Mouse (Mus musculus): ENCODE measurements around the gene Srsf6.

The Srsf6 gene

GRCm38 (mm10) chr2:162931674-162932650 is 634 bp downstream of the Srsf6 start:
- in situ Hi-C loops (cut with MboI, MseI) = no loop called here

GRCm38 (mm10) chr2:162932706-162933105 is 1.4 kb downstream of the Srsf6 start:
- in situ Hi-C loops (cut with MboI, MseI) = no loop called here

- in situ Hi-C loops (cut with MboI, MseI) = no loop called here
Measured at GRCm38 (mm10) chr2:162934421-162934820, 3.1 kb downstream of the Srsf6 start.

DNA sequence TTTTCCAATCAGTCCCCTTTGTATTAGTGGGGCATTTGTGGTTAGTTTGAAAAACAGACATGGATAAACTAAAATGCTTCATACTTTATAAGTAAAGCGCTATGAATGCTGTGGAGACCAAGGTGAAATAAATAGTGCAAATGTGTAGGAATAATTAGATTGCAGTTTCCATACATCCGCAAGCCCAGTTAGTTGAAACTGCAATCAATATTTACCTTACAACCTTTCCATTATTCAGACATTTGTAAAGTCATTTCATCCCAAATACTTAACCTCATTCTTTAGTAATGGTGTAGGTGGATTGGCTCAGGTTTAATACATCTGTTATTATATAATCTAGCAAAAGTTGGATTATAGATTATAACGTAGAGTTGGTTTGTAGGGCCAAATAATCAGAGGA is 4.4 kb downstream of the Srsf6 start:
- in situ Hi-C loops (cut with MboI, MseI) = no loop called here

GRCm38 (mm10) chr2:162939562-162939961 is 8.2 kb downstream of the Srsf6 start:
- in situ Hi-C loops (cut with MboI, MseI) = no loop called here

- in situ Hi-C loops (cut with MboI, MseI) = no loop called here
Measured at GRCm38 (mm10) chr2:162943148-162943846, 12.0 kb downstream of the Srsf6 start, which contains the start of gene L3mbtl1. TSS of gene L3mbtl1 (plus strand) at chr2:162943472.

GRCm38 (mm10) chr2:162943931-162944330 is 12.6 kb downstream of the Srsf6 start:
- in situ Hi-C loops (cut with MboI, MseI) = no loop called here

GRCm38 (mm10) chr2:162946964-162947363 is 15.6 kb downstream of the Srsf6 start:
- in situ Hi-C loops (cut with MboI, MseI) = no loop called here

DNA sequence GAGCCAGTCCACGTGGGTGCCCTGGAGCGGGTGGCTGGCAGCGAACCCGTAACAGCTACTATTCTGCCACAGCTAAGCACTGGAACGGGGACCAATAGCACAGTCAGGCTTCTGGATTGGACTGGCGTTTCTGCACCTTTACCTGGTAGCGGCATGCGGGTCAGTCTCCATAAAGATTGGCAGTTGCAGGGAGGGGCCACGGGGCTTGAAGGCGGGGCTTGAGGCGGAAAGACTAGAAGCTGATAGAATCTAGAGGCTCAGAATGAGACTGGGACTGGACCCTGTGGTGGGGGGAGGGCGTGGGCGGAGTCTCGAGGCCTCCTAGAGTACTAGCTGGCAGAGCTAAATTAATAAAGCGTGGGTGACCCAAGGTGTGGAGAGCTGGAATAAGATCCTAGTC is 16.4 kb downstream of the Srsf6 start:
- in situ Hi-C loops (cut with MboI, MseI) = no loop called here

- in situ Hi-C loops (cut with MboI, MseI) = no loop called here
Measured at GRCm38 (mm10) chr2:162948221-162948620, 16.9 kb downstream of the Srsf6 start.

DNA sequence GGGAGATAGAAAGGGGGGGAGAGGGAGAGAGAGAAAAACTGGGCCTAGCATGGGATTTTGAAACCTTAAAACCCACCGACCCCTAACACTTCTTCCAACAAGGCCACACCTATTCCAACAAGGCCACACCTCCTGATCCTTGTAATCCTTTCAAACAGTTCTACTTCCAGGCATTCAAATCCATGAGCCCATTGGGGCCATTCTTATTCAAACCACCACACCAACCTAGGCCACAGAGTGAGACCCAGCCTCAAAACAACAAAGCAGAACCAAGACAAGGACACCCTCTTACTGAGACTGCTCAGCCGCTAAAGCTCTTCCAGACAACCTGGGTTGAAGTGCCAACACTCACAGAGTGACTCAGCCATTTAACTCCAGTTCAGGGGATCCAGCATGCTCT is 19.4 kb downstream of the Srsf6 start:
- in situ Hi-C loops (cut with MboI, MseI) = no loop called here

- in situ Hi-C loops (cut with MboI, MseI) = no loop called here
Measured at GRCm38 (mm10) chr2:162956843-162957242, 25.5 kb downstream of the Srsf6 start.

DNA sequence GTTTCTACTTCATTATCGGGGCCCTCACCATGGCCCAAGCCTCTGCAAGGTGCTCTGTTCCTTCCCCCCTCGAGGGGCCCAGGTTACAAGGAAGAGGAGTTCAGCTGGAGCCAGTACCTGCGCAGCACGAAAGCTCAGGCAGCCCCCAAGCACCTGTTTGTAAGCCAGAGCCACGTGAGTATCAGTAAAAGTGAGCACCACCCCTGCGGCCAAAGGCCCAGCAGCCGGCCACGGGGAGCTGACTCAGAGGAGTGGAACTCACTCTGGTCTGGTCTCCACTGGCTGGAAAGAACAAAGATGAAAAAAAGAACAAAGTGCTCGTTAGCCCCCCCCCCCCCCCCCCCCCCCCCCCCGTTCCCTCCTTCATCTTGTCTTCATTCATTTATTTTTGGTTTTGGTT is 30.0 kb downstream of the Srsf6 start:
- in situ Hi-C loops (cut with MboI, MseI) = no loop called here

- in situ Hi-C loops (cut with MboI, MseI) = no loop called here
Measured at GRCm38 (mm10) chr2:162966734-162967133, 35.4 kb downstream of the Srsf6 start.

DNA sequence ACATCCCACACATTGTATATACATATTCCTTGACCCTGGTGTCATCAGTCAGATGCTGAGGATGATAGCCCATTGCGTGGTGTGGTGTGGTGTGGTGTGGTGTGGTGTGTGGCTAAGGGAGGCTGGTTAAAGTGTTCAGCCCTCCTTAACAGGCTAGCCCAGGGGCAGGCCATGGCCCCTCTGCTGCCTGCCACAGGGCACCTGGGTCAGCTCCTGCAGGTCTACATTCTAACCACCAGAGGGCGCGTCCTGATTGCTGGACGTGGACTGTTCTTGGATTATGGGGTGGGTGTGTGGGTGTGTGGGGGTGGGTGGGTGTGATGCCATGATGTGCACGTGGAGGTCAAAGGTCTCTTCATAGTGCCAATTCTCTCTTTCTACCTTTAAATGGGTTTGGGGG is 37.0 kb downstream of the Srsf6 start:
- in situ Hi-C loops (cut with MboI, MseI) = no loop called here

DNA sequence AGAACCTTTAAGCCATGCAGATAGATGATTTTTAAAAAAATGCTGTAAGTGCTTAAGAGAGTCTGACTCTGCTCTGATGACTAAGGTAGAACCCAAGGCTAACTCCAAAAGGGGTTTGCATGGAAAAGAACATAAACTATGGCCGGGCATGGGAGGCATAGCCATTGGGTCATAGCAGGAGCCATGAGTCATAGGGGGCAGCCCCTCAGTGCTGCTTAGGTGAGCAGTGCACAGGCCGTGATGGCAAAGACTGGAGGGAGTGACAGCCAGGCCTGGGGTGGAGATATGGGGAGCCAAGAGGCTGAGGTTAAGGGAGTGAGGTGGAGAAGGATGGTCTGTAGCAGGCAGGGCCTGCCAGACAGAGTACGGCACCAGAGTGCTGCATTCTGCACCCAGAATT is 37.8 kb downstream of the Srsf6 start:
- in situ Hi-C loops (cut with MboI, MseI) = no loop called here

DNA sequence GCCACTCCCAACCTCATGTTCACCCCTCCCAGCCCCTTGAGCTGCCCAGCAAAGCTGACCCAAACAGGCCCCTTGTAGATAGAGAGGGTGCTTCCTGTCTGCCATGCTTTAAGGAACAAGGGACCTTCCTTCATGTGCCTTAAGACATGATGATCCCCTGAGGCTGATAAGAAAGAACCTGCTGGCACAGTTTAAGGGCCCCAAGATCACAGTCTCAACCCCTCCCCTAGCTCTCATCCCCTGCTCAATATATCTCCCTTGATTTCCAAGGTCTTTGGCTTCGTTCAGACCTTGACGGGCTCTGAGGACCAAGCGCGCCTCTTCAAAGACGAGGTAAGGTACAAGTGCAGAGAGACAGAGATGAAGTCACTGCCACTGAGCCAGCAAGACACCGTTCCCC is 39.6 kb downstream of the Srsf6 start:
- in situ Hi-C loops (cut with MboI, MseI) = no loop called here

DNA sequence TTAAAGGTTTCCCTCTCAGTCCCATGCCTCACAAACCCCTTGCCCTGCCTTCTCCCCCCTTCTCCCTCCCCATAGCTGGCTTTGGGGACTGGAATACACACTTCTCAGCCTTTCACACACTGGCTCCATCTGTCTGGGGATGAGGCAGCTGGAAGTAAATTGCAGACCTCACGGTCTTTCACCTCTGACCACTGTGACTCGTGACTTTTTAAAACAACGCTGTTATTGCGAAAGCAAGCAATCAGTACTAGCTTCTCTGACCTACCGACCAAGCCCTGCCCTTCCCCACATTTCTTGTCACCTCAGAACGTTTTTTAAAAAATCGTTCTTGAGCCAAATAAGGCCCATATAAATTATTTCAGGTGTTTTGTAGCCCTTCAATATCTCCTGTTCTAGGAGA is 41.4 kb downstream of the Srsf6 start:
- in situ Hi-C loops (cut with MboI, MseI) = no loop called here

DNA sequence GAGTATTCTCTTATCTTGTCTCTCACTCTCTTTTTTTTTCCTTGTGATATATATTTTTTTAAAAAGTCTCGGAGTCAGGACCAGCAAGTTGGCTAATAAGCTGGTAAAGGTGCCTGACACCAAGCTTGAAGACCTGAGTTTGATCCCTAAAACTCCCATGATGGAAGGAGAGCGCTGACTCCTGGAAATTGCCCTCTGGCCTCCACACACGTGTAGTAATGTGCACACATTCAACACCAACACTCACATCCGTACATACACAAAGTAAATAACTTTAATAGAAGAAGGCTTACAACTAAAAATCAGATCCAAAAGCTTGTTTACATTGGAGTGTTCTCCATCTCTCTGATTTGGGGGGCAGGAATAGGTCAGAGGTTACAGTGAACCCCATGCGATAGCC is 41.9 kb downstream of the Srsf6 start:
- in situ Hi-C loops (cut with MboI, MseI) = no loop called here

GRCm38 (mm10) chr2:162973637-162974036 is 42.3 kb downstream of the Srsf6 start:
- in situ Hi-C loops (cut with MboI, MseI) = no loop called here

GRCm38 (mm10) chr2:162975157-162975775 is 43.9 kb downstream of the Srsf6 start:
- in situ Hi-C loops (cut with MboI, MseI) = no loop called here

DNA sequence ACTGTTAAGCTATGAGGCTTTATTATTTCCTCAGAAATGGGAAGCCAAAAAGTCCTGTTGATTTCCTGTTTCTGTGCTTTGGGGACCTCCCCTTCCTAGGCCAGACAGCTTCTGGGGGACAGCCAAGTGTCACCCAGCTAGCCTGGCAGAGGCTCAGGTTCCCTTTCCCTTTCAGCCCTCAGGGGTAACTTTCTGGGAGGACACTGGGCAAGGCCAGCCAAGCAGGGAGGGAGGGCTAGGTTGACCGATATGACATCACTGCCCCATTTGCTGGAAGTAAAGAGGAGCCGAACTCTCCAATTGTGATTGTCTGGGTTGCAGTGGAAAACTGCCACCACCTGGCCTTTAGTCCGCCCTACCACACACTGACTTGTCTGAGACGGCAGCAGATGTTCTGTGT is 44.7 kb downstream of the Srsf6 start:
- in situ Hi-C loops (cut with MboI, MseI) = no loop called here

Measured in regulatory T cell (primary cell).